Comparison of ENCODE assay signal across 9 mouse cellular contexts in the genomic region with DNA sequence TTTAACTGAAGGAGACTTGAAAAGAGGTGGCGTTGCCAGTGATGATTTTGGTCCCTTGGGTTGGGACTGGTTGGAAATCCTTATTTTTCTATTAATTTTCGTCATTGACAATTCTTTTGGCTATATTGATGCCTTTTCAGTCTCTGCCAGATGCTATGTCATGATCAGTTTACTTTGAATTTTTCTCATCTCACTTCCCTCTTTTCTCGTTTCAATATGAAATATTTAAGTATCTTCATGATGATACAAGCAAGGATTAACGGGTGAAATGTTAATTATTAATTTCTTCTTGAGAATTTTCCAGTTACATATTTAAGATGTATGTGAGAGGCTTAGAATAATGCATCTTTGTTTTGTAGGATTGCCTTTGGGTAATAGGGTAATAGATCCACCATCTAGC. TPM values are rescaled to one million over a fixed set of nuclear protein-coding genes. Genes with fewer than 3 reads are reported as not detected.
A peak's percentile ranks its signal among the peaks of the same experiment; 100 is the strongest.
DNase-seq lines count a peak whose midpoint lies in the region; ATAC-seq and TF ChIP-seq lines count a peak whose summit lies in the region.
"Had no signal": no experiment of that assay in that cellular context is flagged by ENCODE, and none has a peak within 500 bp of the region (broad histone marks: within the 10 kb centered on the region; RNA-seq: fewer than 3 reads in every experiment).

No protein-coding gene starts in this region.

- H3K27ac ChIP-seq in heart, embryonic 14.5 days (replicated peaks in 1 of 2; ENCODE audit: control insufficient read depth in 1 of 2, insufficient read depth in 1 of 2, low read depth in 2 of 2, low read length in 2 of 2) = peak overlapping the region; percentile 95 to 100; a peak in 2 of 4 replicates
- no peak overlapping the region for H3K27ac ChIP-seq in ES-Bruce4 (ENCODE audit: insufficient read depth, low read length)
- peak overlapping the region; percentile 99 for H3K27ac ChIP-seq in forebrain, embryonic 16.5 days (ENCODE audit: low read length)
- peak overlapping the region; percentile 99 for H3K27ac ChIP-seq in liver, embryonic 16.5 days (ENCODE audit: low read length)

- H3K9ac ChIP-seq in heart, embryonic 14.5 days (ENCODE audit: low read length) = peak overlapping the region; percentile 100
- H3K9ac ChIP-seq in ES-Bruce4 (ENCODE audit: low read depth, poor library complexity, severe bottlenecking) = peak overlapping the region; percentile 93
- peak overlapping the region; percentile 100 for H3K9ac ChIP-seq in forebrain, embryonic 16.5 days (replicated peaks; ENCODE audit: low read depth, low read length)
- H3K9ac ChIP-seq in liver, embryonic 16.5 days (ENCODE audit: low read depth, low read length) = peak overlapping the region; percentile 89

- TF ChIP-seq CTCF in ES-Bruce4 (IDR thresholded peaks at IDR 0.05; ENCODE audit: low read depth, low read length) = no peak

- H3K9me3 ChIP-seq in heart, embryonic 14.5 days (ENCODE audit: control insufficient read depth, low read length) = no peaks in the 10 kb centered on the region
- no peaks in the 10 kb centered on the region for H3K9me3 ChIP-seq in ES-Bruce4 (replicated peaks; ENCODE audit: control insufficient read depth, insufficient read depth, low read length, poor library complexity, severe bottlenecking)
- no peaks in the 10 kb centered on the region for H3K9me3 ChIP-seq in forebrain, embryonic 16.5 days (ENCODE audit: control insufficient read depth, low read length)
- H3K9me3 ChIP-seq in liver, embryonic 16.5 days (replicated peaks; ENCODE audit: control insufficient read depth, low read length) = no peaks in the 10 kb centered on the region

- H3K4me3 ChIP-seq in heart, embryonic 14.5 days (ENCODE audit: control insufficient read depth in 1 of 2, insufficient read depth in 1 of 2, low read depth in 1 of 2, low read length in 2 of 2) = peak overlapping the region; percentile 95 to 100
- H3K4me3 ChIP-seq in ES-Bruce4 (ENCODE audit: low read depth, low read length) = no peak overlapping the region; the same call in 1 of the 2 replicates
- peak overlapping the region; percentile 93 for H3K4me3 ChIP-seq in forebrain, embryonic 16.5 days (replicated peaks; ENCODE audit: low read length)
- H3K4me3 ChIP-seq in liver, embryonic 16.5 days (ENCODE audit: low read depth, low read length) = peak overlapping the region; percentile 76

- no peak for ATAC-seq in heart, embryonic 14.5 days (ENCODE audit: insufficient number of reproducible peaks, insufficient read depth, low FRiP score, low read depth)
- no peak for ATAC-seq in forebrain, embryonic 16.5 days
- ATAC-seq in liver, embryonic 16.5 days (ENCODE audit: low read depth) = no peak

- peak overlapping the region; percentile 84 for H3K4me2 ChIP-seq in heart, embryonic 14.5 days (ENCODE audit: low read length)
- H3K4me2 ChIP-seq in forebrain, embryonic 16.5 days (ENCODE audit: low read length) = peak overlapping the region; percentile 77
- peak overlapping the region; percentile 96 for H3K4me2 ChIP-seq in liver, embryonic 16.5 days (ENCODE audit: low read depth, low read length)

- H3K36me3 ChIP-seq in heart, embryonic 14.5 days (ENCODE audit: control insufficient read depth, insufficient read depth, low read length) = no peaks in the 10 kb centered on the region
- no peaks in the 10 kb centered on the region; the same call in 1 of the 2 replicates for H3K36me3 ChIP-seq in ES-Bruce4 (ENCODE audit: control insufficient read depth, insufficient read depth, low read length, poor library complexity, severe bottlenecking)
- H3K36me3 ChIP-seq in forebrain, embryonic 16.5 days (ENCODE audit: control insufficient read depth, insufficient read depth) = no peaks in the 10 kb centered on the region
- no peaks in the 10 kb centered on the region for H3K36me3 ChIP-seq in liver, embryonic 16.5 days (ENCODE audit: control insufficient read depth, insufficient read depth)

- TF ChIP-seq POLR2A in ES-Bruce4 (IDR thresholded peaks at IDR 0.05; ENCODE audit: insufficient read depth, low read length) = no peak

- WGBS in heart, embryonic 14.5 days = 16% methylated on average over 4 of the region's 4 CpGs
- 24% methylated on average over 4 of the region's 4 CpGs for WGBS in forebrain, embryonic 16.5 days
- 11% methylated on average over 4 of the region's 4 CpGs for WGBS in liver, embryonic 16.5 days (ENCODE audit: insufficient replicate concordance)

- H3K27me3 ChIP-seq in heart, embryonic 14.5 days (ENCODE audit: control insufficient read depth, insufficient read depth, low read length) = no peaks in the 10 kb centered on the region
- H3K27me3 ChIP-seq in ES-Bruce4 (ENCODE audit: control insufficient read depth, insufficient read depth, low read length, poor library complexity, severe bottlenecking) = no peaks in the 10 kb centered on the region; the same call in 1 of the 2 replicates
- H3K27me3 ChIP-seq in forebrain, embryonic 16.5 days (replicated peaks; ENCODE audit: control insufficient read depth, insufficient read depth, low read length) = no peaks in the 10 kb centered on the region; the same call in 1 of the 2 replicates
- H3K27me3 ChIP-seq in liver, embryonic 16.5 days (ENCODE audit: control insufficient read depth, insufficient read depth, low read depth, low read length) = no peaks in the 10 kb centered on the region

- intact Hi-C loops in heart, postnatal 10 days (cut with DNase I) = no loop called here

- no peak for DNase-seq in heart, postnatal 10 days
- DNase-seq in retina, embryonic 14.5 days (ENCODE audit: low spot score) = no peak
- DNase-seq in yolk sac, embryonic 10.5 days (ENCODE audit: low spot score) = no peak
- no peak for DNase-seq in layer of hippocampus, postnatal 10 days (ENCODE audit: low spot score in 2 of 2)

- TF ChIP-seq EP300 in ES-Bruce4 (IDR thresholded peaks at IDR 0.05; ENCODE audit: insufficient read depth, low read depth, low read length) = no peak

- H3K4me1 ChIP-seq in heart, embryonic 14.5 days (ENCODE audit: control insufficient read depth in 2 of 2, insufficient read depth in 2 of 2, low read length in 2 of 2) = peaks cover 2 to 9% of the 10 kb centered on the region in 2 experiments; a peak in 3 of 4 replicates
- no peaks in the 10 kb centered on the region for H3K4me1 ChIP-seq in ES-Bruce4 (ENCODE audit: control insufficient read depth, insufficient read depth, low read length)
- peaks cover 8% of the 10 kb centered on the region for H3K4me1 ChIP-seq in forebrain, embryonic 16.5 days (replicated peaks; ENCODE audit: control insufficient read depth, insufficient read depth, low read length)
- H3K4me1 ChIP-seq in liver, embryonic 16.5 days (ENCODE audit: control insufficient read depth, low read depth, low read length) = peaks cover 16% of the 10 kb centered on the region

RNA-seq across cellular contexts. Expression of a gene that starts 0.8 kb away (rescaled TPM):
- 93.8 and 101 TPM in 2 replicates for polyA plus RNA-seq in heart, embryonic 14.5 days (2014; fragmentation: Nextera tagmentation; extraction: Ambion mirVana)
- 10 to 100 TPM; 70.3 to 70.4 TPM for total RNA-seq in heart, postnatal 10 days (2021)
- 57.4 and 68.8 TPM in 2 replicates for polyA plus RNA-seq in ES-Bruce4 (2011; ENCODE audit: insufficient read depth, insufficient read length, low read depth, missing spikeins)
- 70.1 and 73.5 TPM in 2 replicates for polyA plus RNA-seq in forebrain, embryonic 16.5 days (2015; fragmentation: Nextera tagmentation; extraction: Ambion mirVana)
- polyA plus RNA-seq in liver, embryonic 16.5 days (2015; fragmentation: Nextera tagmentation; extraction: Ambion mirVana) = 37.4 and 38.8 TPM in 2 replicates
- 10 to 100 TPM; 54.8 to 55.3 TPM for total RNA-seq in layer of hippocampus, postnatal 10 days (2021)

RNA-seq across cellular contexts. Expression of a gene that starts 1.7 kb away (rescaled TPM):
- polyA plus RNA-seq in heart, embryonic 14.5 days (2014; fragmentation: Nextera tagmentation; extraction: Ambion mirVana) = 107 and 119 TPM in 2 replicates
- 10 to 100 TPM; 77.2 to 78.6 TPM for total RNA-seq in heart, postnatal 10 days (2021)
- polyA plus RNA-seq in ES-Bruce4 (2011; ENCODE audit: insufficient read depth, insufficient read length, low read depth, missing spikeins) = 137 and 148 TPM in 2 replicates
- polyA plus RNA-seq in forebrain, embryonic 16.5 days (2015; fragmentation: Nextera tagmentation; extraction: Ambion mirVana) = 209 and 217 TPM in 2 replicates
- 30.8 and 34.9 TPM in 2 replicates for polyA plus RNA-seq in liver, embryonic 16.5 days (2015; fragmentation: Nextera tagmentation; extraction: Ambion mirVana)
- total RNA-seq in layer of hippocampus, postnatal 10 days (2021) = 100 to 1,000 TPM; 297 to 364 TPM

RNA-seq across cellular contexts. Expression of a gene that starts 53.3 kb away (rescaled TPM):
- 1.3 and 1.6 TPM in 2 replicates for polyA plus RNA-seq in heart, embryonic 14.5 days (2014; fragmentation: Nextera tagmentation; extraction: Ambion mirVana)
- total RNA-seq in heart, postnatal 10 days (2021) = 1 to 10 TPM; 1.6 to 2.3 TPM
- 3.9 and 4.0 TPM in 2 replicates for polyA plus RNA-seq in ES-Bruce4 (2011; ENCODE audit: insufficient read depth, insufficient read length, low read depth, missing spikeins)
- 7.1 and 7.6 TPM in 2 replicates for polyA plus RNA-seq in forebrain, embryonic 16.5 days (2015; fragmentation: Nextera tagmentation; extraction: Ambion mirVana)
- polyA plus RNA-seq in liver, embryonic 16.5 days (2015; fragmentation: Nextera tagmentation; extraction: Ambion mirVana) = 0.33 and 0.65 TPM in 2 replicates
- total RNA-seq in layer of hippocampus, postnatal 10 days (2021) = 10 to 100 TPM; 28.9 to 36.8 TPM
- total RNA-seq: megakaryocyte progenitor cell, adult 5-6 weeks had no signal
